Mouse (Mus musculus) heart, adult 9 months (tissue): ENCODE data around the gene Olfr706.
"Not testable (repeated sequence)": the region's sequence is repeated elsewhere in the genome, so short reads cannot be mapped to it uniquely, and the experiment has no call there.

Source experiments
- DNase-seq, 2 experiments: peaks; one replicate each; pipeline ENCODE4 v3.0.0; 2022; ENCODE audit warnings: low spot score in 2 of 2

Olfr706 gene

GRCm38 (mm10) chr7:106888062-106888461 lies at the start of gene Olfr706:
Olfr706 (minus strand) TSS chr7:106888162.
- no peak for DNase-seq

- no peak for DNase-seq
Observed at GRCm38 (mm10) chr7:106932119-106932518, 44.2 kb upstream of the Olfr706 start, which contains the start of gene Olfr709-ps1. Olfr709-ps1 (minus strand) TSS chr7:106932219.

GRCm38 (mm10) chr7:106920961-106921360 lies 33.0 kb upstream of the Olfr706 start:
- not testable (repeated sequence) for DNase-seq

GRCm38 (mm10) chr7:106907676-106908075 lies 19.7 kb upstream of the Olfr706 start, which contains the start of gene Olfr1532-ps1:
Olfr1532-ps1 (plus strand) TSS chr7:106908001.
- DNase-seq, result no peak

GRCm38 (mm10) chr7:106901141-106901540 lies 13.2 kb upstream of the Olfr706 start, which contains the start of gene Olfr707:
Olfr707 (minus strand) TSS chr7:106901241.
- not testable (repeated sequence) for DNase-seq

- DNase-seq, result no peak
Observed at GRCm38 (mm10) chr7:106876791-106877190, 11.2 kb downstream of the Olfr706 start, which contains the start of gene Olfr705. Olfr705 (minus strand) TSS chr7:106876891.

- DNase-seq, result no peak
Observed at GRCm38 (mm10) chr7:106862885-106863284, 25.1 kb downstream of the Olfr706 start, which contains the start of gene Olfr704. Olfr704 (plus strand) TSS chr7:106863185.

- DNase-seq, result no peak
Observed at GRCm38 (mm10) chr7:106843060-106843459, 44.9 kb downstream of the Olfr706 start, which contains the start of gene Olfr703. Olfr703 (plus strand) TSS chr7:106843360.

- no peak for DNase-seq
Observed at GRCm38 (mm10) chr7:106833793-106834192, 54.2 kb downstream of the Olfr706 start, which contains the start of gene Olfr702. Olfr702 (minus strand) TSS chr7:106833893.
